25 mouse cellular contexts compared by ENCODE assay signal in the genomic region with DNA sequence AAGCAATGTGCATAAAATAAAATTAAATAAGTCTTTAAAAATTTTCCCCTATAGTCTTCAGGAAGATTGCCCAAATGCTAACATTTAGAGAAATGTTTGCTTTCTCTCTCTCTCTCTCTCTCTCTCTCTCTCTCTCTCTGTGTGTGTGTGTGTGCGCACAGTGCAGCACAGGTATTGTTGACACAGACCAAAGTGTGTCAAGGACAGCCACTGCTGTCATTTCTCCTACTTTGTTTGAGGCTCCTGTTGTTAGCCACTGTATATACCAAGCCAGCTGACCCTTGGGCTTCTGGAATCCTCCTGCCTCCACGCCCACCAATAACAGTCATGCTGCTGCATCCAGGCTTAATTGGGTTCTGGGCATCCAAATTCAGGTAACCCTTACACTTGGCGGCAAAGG.
"Had no signal": no experiment of that assay in that cellular context is flagged by ENCODE, and none has a peak within 500 bp of the region (broad histone marks: within the 10 kb centered on the region; RNA-seq: fewer than 3 reads in every experiment).

No protein-coding gene starts in this region.

- H3K36me3 ChIP-seq: heart, embryonic 13.5 days; heart, embryonic 15.5 days; hindbrain, embryonic 13.5 days; hindbrain, embryonic 15.5 days; kidney, embryonic 15.5 days; limb, embryonic 10.5 days; limb, embryonic 12.5 days had no signal

- H3K4me1 ChIP-seq: hindbrain, embryonic 15.5 days had no signal

- DNase-seq: gastrocnemius, adult 2 months; gastrocnemius, postnatal 10 days; gastrocnemius, postnatal 25 days; heart, adult 18-20 months; heart, postnatal 14 days; heart, postnatal 36 days; kidney, adult 11 months; kidney, adult 2 months; kidney, adult 9 months; kidney, postnatal 14 days; kidney, postnatal 36 days; layer of hippocampus, adult 9-11 months; layer of hippocampus, postnatal 36 days had no signal

- H3K4me2 ChIP-seq: heart, embryonic 11.5 days; heart, embryonic 13.5 days; heart, embryonic 15.5 days; hindbrain, embryonic 13.5 days; hindbrain, embryonic 15.5 days; kidney, embryonic 15.5 days; limb, embryonic 12.5 days had no signal

- H3K27ac ChIP-seq: gastrocnemius, adult 2 months; heart, embryonic 13.5 days; heart, embryonic 15.5 days; hindbrain, embryonic 13.5 days; hindbrain, embryonic 15.5 days; hindbrain, postnatal 0 days; kidney, embryonic 15.5 days; kidney, postnatal 0 days; limb, embryonic 10.5 days; limb, embryonic 12.5 days had no signal

- ATAC-seq: forebrain, embryonic 16.5 days; hindbrain, postnatal 0 days; intestine, embryonic 16.5 days had no signal

- H3K27me3 ChIP-seq: heart, embryonic 13.5 days; heart, embryonic 15.5 days; hindbrain, embryonic 13.5 days; hindbrain, embryonic 15.5 days; kidney, embryonic 15.5 days; limb, embryonic 12.5 days had no signal

- H3K9ac ChIP-seq: heart, embryonic 13.5 days; heart, embryonic 15.5 days; hindbrain, embryonic 13.5 days; hindbrain, embryonic 15.5 days; kidney, embryonic 15.5 days; limb, embryonic 12.5 days had no signal

- H3K9me3 ChIP-seq: heart, embryonic 13.5 days; heart, embryonic 15.5 days; hindbrain, embryonic 13.5 days; hindbrain, embryonic 15.5 days; kidney, embryonic 15.5 days; limb, embryonic 10.5 days; limb, embryonic 12.5 days had no signal

- H3K4me3 ChIP-seq: gastrocnemius, adult 2 months; heart, embryonic 13.5 days; heart, embryonic 15.5 days; hindbrain, embryonic 13.5 days; hindbrain, embryonic 15.5 days; kidney, embryonic 15.5 days; limb, embryonic 10.5 days; limb, embryonic 12.5 days had no signal
